Mouse (Mus musculus): ENCODE results near the gene Rnf166. TPM values are rescaled to one million over a fixed set of nuclear protein-coding genes. Genes with fewer than 3 reads are reported as not detected.

The Rnf166 gene
- polyA plus RNA-seq, 1 experiment from 2014 or later: 33.6 TPM

Other genes starting within 250 kb of the Rnf166 start
- 1.6 and 2.4 TPM in 2 replicates for gene Zfpm1, start 193.9 kb downstream of the Rnf166 start, polyA plus RNA-seq (2016; fragmentation: Nextera tagmentation; extraction: Ambion mirVana)
- gene Trhr2, start 115.3 kb downstream of the Rnf166 start, polyA plus RNA-seq (2016; fragmentation: Nextera tagmentation; extraction: Ambion mirVana): not detected in 2 replicates
- gene Zc3h18, start 99.5 kb downstream of the Rnf166 start, polyA plus RNA-seq (2016; fragmentation: Nextera tagmentation; extraction: Ambion mirVana): 67.6 and 75.0 TPM in 2 replicates
- gene Il17c, start 54.0 kb downstream of the Rnf166 start, polyA plus RNA-seq (2016; fragmentation: Nextera tagmentation; extraction: Ambion mirVana): not detected in 2 replicates
- gene Cyba, start 43.1 kb downstream of the Rnf166 start, polyA plus RNA-seq (2016; fragmentation: Nextera tagmentation; extraction: Ambion mirVana): 75.4 and 76.6 TPM in 2 replicates
- gene Mvd, start 32.6 kb downstream of the Rnf166 start, polyA plus RNA-seq (2016; fragmentation: Nextera tagmentation; extraction: Ambion mirVana): 61.8 and 65.1 TPM in 2 replicates
- gene Snai3, start 15.3 kb downstream of the Rnf166 start, polyA plus RNA-seq (2016; fragmentation: Nextera tagmentation; extraction: Ambion mirVana): 0.16 TPM in 1 of 2 replicates, not detected in the other
- 74.1 and 74.7 TPM in 2 replicates for gene Ctu2, start 79 bp upstream of the Rnf166 start, polyA plus RNA-seq (2016; fragmentation: Nextera tagmentation; extraction: Ambion mirVana)
- 6.5 and 9.2 TPM in 2 replicates for gene Piezo1, start 75.3 kb upstream of the Rnf166 start, polyA plus RNA-seq (2016; fragmentation: Nextera tagmentation; extraction: Ambion mirVana)
- gene Cdt1, start 92.0 kb upstream of the Rnf166 start, polyA plus RNA-seq (2016; fragmentation: Nextera tagmentation; extraction: Ambion mirVana): 56.0 and 64.3 TPM in 2 replicates
- gene Aprt, start 100.8 kb upstream of the Rnf166 start, polyA plus RNA-seq (2016; fragmentation: Nextera tagmentation; extraction: Ambion mirVana): 237 and 268 TPM in 2 replicates
- gene Galns, start 135.4 kb upstream of the Rnf166 start, polyA plus RNA-seq (2016; fragmentation: Nextera tagmentation; extraction: Ambion mirVana): 7.1 and 7.2 TPM in 2 replicates
- gene Trappc2l, start 135.6 kb upstream of the Rnf166 start, polyA plus RNA-seq (2016; fragmentation: Nextera tagmentation; extraction: Ambion mirVana): 53.3 and 68.5 TPM in 2 replicates
- not detected in 2 replicates for gene Pabpn1l, start 146.7 kb upstream of the Rnf166 start, polyA plus RNA-seq (2016; fragmentation: Nextera tagmentation; extraction: Ambion mirVana)
- 2.2 and 5.4 TPM in 2 replicates for gene Cbfa2t3, start 223.0 kb upstream of the Rnf166 start, polyA plus RNA-seq (2016; fragmentation: Nextera tagmentation; extraction: Ambion mirVana)